Mouse (Mus musculus) limb, embryonic 11.5 days (tissue): ENCODE measurements around the gene 2900026A02Rik. TPM values are rescaled to one million over a fixed set of nuclear protein-coding genes. Genes with fewer than 3 reads are reported as not detected.

Experiments used
- ATAC-seq: fragments of 200-750 bp; cut with Nextera tagmentation; 2 replicates; pipeline ENCODE4 v1.8.0; 2017; ENCODE audit warnings: low read depth; ENCODE audit not compliant: insufficient number of reproducible peaks, low FRiP score, low TSS enrichment
- DNase-seq: peaks from one replicate; pipeline ENCODE4 v3.0.0-alpha.2; 2015; ENCODE audit warnings: low spot score
- H3K27ac ChIP-seq: fragments of 300-500 bp; sonication (generic); replicated peaks from 2 replicates; pipeline ENCODE4 v1.5.1; 2014; ENCODE audit warnings: low read depth, mild to moderate bottlenecking, low read length
- H3K27me3 ChIP-seq: fragments of 300-500 bp; sonication (generic); 2 replicates; pipeline ENCODE4 v1.6.1; 2014; ENCODE audit warnings: mild to moderate bottlenecking, low read length, mixed read lengths; ENCODE audit not compliant: control insufficient read depth, insufficient read depth
- H3K36me3 ChIP-seq: fragments of 300-500 bp; sonication (generic); 2 replicates; pipeline ENCODE4 v1.6.1; 2014; ENCODE audit warnings: mild to moderate bottlenecking, low read length, moderate library complexity, mixed read lengths; ENCODE audit not compliant: control insufficient read depth, insufficient read depth
- H3K4me1 ChIP-seq: fragments of 300-500 bp; sonication (generic); 2 replicates; pipeline ENCODE4 v1.6.1; 2014; ENCODE audit warnings: low read length, mixed read lengths; ENCODE audit not compliant: control insufficient read depth, insufficient read depth
- H3K4me2 ChIP-seq: fragments of 300-500 bp; sonication (generic); 2 replicates; pipeline ENCODE4 v1.6.1; 2014; ENCODE audit warnings: low read depth, mild to moderate bottlenecking, moderate library complexity; ENCODE audit not compliant: severe bottlenecking
- H3K4me3 ChIP-seq: fragments of 300-500 bp; sonication (generic); 2 replicates; pipeline ENCODE4 v1.5.1; 2014; ENCODE audit warnings: low read depth, low read length
- H3K9ac ChIP-seq: fragments of 300-500 bp; sonication (generic); 2 replicates; pipeline ENCODE4 v1.6.1; 2014; ENCODE audit warnings: mild to moderate bottlenecking, low read length
- H3K9me3 ChIP-seq: fragments of 300-500 bp; sonication (generic); 2 replicates; pipeline ENCODE4 v1.6.1; 2016; ENCODE audit warnings: low read length; ENCODE audit not compliant: control insufficient read depth
- WGBS: fragments of 180-500 bp; shearing (Covaris S2); extraction: QIAGEN DNeasy Blood & Tissue Kit; methylation state at CpG from one replicate; pipeline ENCODE4 v1.1.7; 2014; 5-methylcytosine and 5-hydroxymethylcytosine counted together
- polyA plus RNA-seq: library from polyadenylated mRNA; unstranded; fragments of >200 nt; fragmentation: Nextera tagmentation; extraction: Ambion mirVana; gene quantifications from 2 replicates; pipeline ENCODE4 v1.2.1, GENCODE M21; 2014

2900026A02Rik gene
- polyA plus RNA-seq, 1 experiment from 2014 or later, result 1.3 TPM

DNA sequence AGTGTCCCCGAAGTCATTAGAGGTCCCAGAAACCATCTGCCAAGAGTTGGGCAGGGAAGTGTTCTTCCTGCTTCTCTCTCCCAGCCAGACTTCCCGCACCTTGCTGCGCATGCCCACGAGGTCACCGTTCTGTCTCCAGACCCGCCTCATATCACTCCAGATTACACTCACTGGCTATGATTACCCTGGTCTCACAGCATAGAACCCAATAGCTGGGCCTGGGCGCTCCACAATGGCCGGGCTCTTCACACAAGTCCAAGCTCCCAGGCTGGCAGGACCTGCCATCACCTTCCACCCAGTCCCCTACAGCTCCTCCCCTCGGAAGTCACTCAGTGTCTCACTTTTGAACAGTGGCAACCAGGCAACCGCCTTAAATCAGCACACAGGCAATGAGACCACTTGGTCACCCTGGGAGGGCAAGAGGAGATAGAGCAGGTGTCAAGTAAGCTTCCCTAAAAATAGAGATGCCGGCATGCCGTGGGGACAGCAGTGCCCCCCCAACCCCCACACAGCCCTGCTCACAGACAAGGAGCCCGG, 84.0 kb downstream of the 2900026A02Rik start:
- 70% methylated on average over 13 of the region's 13 CpGs for WGBS
- Histone ChIP-seq H3K4me2 (no peak overlapping the region; the same call in 1 of the 2 replicates), H3K36me3 (no peaks in the 10 kb centered on the region), H3K4me1 (peaks cover 16% of the 10 kb centered on the region), H3K4me3 (no peak overlapping the region), H3K9me3 (no peaks in the 10 kb centered on the region; the same call in 1 of the 2 replicates), H3K27ac (no peak overlapping the region), H3K27me3 (peaks cover 22% of the 10 kb centered on the region), H3K9ac (no peak overlapping the region)
- ATAC-seq, result no peak
- DNase-seq, result no peak

DNA sequence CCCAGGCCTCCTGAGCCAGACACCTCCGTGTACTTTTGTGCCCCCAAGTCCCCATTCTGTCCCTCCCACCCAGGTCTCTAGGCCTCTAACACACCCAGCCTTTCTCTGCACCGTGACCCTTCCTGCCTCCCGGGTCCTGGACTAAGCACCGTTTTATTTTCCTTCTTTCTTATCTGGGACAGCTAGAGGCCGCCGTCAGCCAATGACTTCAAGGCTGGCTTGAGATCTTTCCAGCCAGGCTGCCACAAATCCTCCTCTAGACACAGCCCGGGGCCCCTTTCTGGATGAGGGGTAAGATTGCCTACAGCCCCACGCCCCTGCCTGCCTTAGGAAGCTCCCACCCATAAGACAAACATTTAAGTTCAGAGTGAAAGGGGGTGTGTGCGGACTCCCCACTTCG, 85.5 kb downstream of the 2900026A02Rik start:
- peaks cover 16% of the 10 kb centered on the region for H3K4me1 ChIP-seq
- no peak for ATAC-seq
- H3K9ac ChIP-seq, result no peak overlapping the region
- H3K27ac ChIP-seq, result no peak overlapping the region
- H3K36me3 ChIP-seq, result no peaks in the 10 kb centered on the region
- no peak overlapping the region for H3K4me3 ChIP-seq
- peaks cover 22% of the 10 kb centered on the region for H3K27me3 ChIP-seq
- no peak overlapping the region; the same call in 1 of the 2 replicates for H3K4me2 ChIP-seq
- H3K9me3 ChIP-seq, result no peaks in the 10 kb centered on the region; the same call in 1 of the 2 replicates
- 33% methylated on average over 10 of the region's 10 CpGs for whole genome bisulfite sequencing
- DNase-seq, result no peak

DNA sequence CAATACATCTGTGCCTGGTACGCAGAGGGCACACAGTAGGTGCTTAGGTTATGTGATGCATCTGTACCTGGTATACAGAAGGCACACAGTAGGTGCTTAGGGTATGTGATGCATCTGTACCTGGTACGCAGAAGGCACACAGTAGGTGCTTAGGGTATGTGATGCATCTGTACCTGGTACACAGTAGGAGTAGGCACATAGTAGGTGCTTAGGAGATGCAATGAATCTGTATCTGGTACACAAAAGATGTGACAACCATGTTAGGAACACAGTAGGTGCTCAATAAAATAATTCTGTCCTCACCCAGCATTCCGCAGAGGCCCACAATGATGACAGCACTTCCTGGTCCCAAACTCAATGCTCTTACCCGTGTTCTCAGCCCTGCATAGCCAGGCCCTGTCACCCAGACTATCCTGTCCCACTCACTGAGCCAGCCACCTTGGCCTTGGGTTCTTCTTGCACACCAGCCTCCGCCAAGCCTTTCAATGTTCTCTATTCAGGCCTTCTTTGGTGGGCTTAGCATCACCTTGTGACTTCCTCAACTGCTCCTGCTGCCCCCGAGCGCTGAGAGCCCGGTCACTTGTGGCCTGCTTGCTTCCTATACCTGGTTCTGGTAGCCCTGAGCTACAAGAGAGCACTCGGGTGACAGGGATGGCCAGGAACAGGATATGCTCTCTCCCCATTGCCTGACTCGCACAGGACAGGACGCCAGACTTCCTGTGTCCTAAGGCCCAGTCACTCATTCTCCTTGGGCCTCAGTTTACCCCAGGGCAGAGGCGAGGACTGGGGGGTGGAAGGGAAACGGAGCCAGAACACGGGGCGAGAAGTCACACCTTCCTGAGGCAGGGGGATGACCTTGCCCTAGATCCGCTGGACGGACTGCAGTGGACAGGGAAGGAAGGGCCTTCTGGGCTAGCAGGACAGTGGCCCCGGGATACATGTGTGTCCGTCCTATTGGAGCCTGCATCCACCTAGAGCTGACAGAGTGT, 87.0 kb downstream of the 2900026A02Rik start:
- ATAC-seq (no peak), DNase-seq (no peak)
- H3K4me2 ChIP-seq, result no peak overlapping the region
- peaks cover 22% of the 10 kb centered on the region for H3K27me3 ChIP-seq
- H3K36me3 ChIP-seq, result no peaks in the 10 kb centered on the region
- H3K27ac ChIP-seq, result no peak overlapping the region; the same call in 1 of the 2 replicates
- H3K9me3 ChIP-seq, result no peaks in the 10 kb centered on the region
- H3K4me3 ChIP-seq, result no peak overlapping the region
- H3K9ac ChIP-seq, result no peak overlapping the region
- WGBS, result 86% methylated on average over 19 of the region's 19 CpGs
- H3K4me1 ChIP-seq, result peaks cover 16% of the 10 kb centered on the region

DNA sequence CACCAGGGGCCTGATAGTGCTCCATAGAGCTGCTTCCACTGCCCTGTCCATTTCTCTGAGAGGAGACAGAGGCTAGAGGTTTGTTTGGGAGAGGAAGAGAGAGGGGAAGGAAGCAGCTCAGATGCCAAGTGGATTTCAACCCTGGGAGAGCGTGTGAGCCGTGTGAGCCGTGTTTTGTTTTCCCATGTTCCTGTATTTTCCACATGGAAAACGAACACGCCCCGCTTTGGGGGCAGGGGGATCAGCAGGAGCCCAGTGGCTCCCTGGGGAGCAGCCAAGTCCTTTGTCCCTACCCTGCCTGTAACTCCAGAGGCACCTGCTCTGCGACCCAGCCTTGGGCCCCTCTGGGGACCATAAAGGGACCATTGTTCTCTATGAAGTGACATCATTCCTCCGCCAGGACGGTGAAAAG, 88.0 kb downstream of the 2900026A02Rik start:
- ATAC-seq (no peak), DNase-seq (peak; percentile 43)
- Histone ChIP-seq H3K36me3 (no peaks in the 10 kb centered on the region), H3K4me2 (no peak overlapping the region), H3K9me3 (no peaks in the 10 kb centered on the region), H3K27ac (peak overlapping the region; percentile 53), H3K4me3 (no peak overlapping the region), H3K9ac (0 out of 2 replicates have a peak overlapping the region, but pooled peaks have one; percentile 22), H3K27me3 (peaks cover 18% of the 10 kb centered on the region), H3K4me1 (peaks cover 10% of the 10 kb centered on the region)
- 60% methylated on average over 9 of the region's 9 CpGs for WGBS

DNA sequence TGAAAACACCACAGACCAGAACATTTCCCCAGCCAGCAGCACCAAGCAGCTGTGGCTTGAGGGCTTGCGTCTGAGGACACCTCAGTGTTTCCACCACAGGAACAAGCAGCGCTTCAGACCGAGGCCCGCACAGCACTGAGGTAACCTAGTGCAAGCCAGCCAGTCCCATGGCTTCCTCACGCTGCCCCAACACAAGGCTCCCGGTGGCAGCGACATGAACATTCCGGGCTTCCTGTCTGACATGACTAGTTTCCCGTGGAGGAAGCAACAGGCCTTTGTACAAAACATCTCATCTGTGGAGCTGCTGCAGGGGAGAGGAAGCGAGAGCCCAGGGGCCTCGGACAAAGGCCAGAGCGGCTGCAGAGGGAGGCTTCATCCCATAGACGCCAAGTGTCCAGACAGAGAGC, 88.4 kb downstream of the 2900026A02Rik start:
- Histone ChIP-seq H3K27me3 (peaks cover 14% of the 10 kb centered on the region), H3K9ac (0 out of 2 replicates have a peak overlapping the region, but pooled peaks have one; percentile 22), H3K36me3 (no peaks in the 10 kb centered on the region), H3K4me1 (peaks cover 14% of the 10 kb centered on the region), H3K27ac (peak overlapping the region; percentile 53), H3K4me2 (no peak overlapping the region), H3K9me3 (no peaks in the 10 kb centered on the region), H3K4me3 (no peak overlapping the region)
- WGBS, result 73% methylated on average over 13 of the region's 13 CpGs
- DNase-seq (no peak), ATAC-seq (no peak)

DNA sequence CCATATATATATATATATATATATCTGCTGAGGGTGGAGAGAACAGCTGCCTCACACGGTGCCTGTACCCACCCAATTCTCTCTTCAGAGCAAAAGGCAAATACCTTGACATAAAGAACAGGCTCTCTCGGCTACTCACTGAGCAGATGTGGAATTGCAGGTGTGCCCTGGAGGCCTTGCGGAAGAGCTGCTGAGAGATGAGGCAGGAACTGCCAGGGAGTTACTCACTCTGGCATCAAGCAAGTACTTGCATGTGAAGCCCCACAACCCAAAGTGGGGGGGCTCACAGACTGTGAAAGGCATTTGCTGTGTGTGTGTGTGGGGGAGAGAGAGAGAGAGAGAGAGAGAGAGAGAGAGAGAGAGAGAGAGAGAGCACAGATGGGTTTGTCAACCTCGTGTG, 92.6 kb downstream of the 2900026A02Rik start:
- H3K4me3 ChIP-seq, result no peak overlapping the region
- no peak overlapping the region for H3K4me2 ChIP-seq
- peaks cover 18% of the 10 kb centered on the region for H3K4me1 ChIP-seq
- 57% methylated on average over 4 of the region's 4 CpGs for whole genome bisulfite sequencing
- no peaks in the 10 kb centered on the region for H3K9me3 ChIP-seq
- no peaks in the 10 kb centered on the region for H3K27me3 ChIP-seq
- no peak overlapping the region for H3K27ac ChIP-seq
- no peak for DNase-seq
- no peak for ATAC-seq
- H3K36me3 ChIP-seq, result no peaks in the 10 kb centered on the region
- no peak overlapping the region for H3K9ac ChIP-seq

DNA sequence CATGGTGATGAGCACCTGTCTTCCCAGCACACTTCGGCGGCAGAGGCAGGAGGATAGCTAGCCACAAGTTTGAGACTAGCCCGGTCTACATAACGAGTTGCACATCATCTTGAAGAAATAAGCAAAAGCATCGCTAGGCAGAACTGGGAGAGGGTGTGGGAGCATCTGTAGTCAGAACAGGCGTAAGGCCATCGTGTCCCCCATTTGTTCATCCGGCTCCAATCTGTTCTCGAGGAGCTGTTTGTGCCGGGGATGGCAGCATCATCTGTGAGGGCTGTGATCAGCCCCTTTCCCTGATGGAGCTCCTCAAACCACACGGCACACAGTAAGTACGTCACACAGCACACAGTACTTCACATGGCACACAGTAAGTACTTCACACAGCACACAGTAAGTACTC, 94.6 kb downstream of the 2900026A02Rik start:
- peaks cover 25% of the 10 kb centered on the region for H3K4me1 ChIP-seq
- no peaks in the 10 kb centered on the region for H3K27me3 ChIP-seq
- H3K36me3 ChIP-seq, result no peaks in the 10 kb centered on the region
- H3K9ac ChIP-seq, result no peak overlapping the region
- H3K4me2 ChIP-seq, result no peak overlapping the region
- no peak overlapping the region for H3K27ac ChIP-seq
- no peaks in the 10 kb centered on the region for H3K9me3 ChIP-seq
- DNase-seq (no peak), ATAC-seq (no peak)
- no peak overlapping the region for H3K4me3 ChIP-seq
- WGBS, result 93% methylated on average over 12 of the region's 12 CpGs

DNA sequence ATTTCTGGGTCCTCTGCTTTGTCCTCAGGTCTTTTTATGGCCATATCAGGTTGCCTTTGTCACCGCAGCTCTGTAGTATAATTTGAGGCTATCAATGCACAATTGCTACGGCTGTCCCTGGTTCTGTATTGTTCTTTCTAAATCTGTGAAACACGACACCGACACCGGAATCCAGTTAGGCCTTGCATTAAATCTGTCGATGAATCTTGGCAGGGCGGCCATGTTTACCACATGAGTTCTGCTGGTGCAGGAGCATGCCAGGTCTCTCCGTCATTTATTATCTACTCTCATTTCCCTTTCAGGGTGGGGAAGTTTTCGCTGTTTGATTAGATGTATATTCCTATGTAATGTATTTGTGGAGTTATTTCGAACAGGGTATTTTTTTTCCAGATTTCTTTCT, 97.3 kb downstream of the 2900026A02Rik start:
- WGBS, result 73% methylated on average over 10 of the region's 10 CpGs
- no peak for DNase-seq
- Histone ChIP-seq H3K9ac (no peak overlapping the region), H3K4me3 (no peak overlapping the region), H3K36me3 (no peaks in the 10 kb centered on the region), H3K27ac (no peak overlapping the region), H3K4me2 (no peak overlapping the region), H3K4me1 (peaks cover 47% of the 10 kb centered on the region), H3K27me3 (no peaks in the 10 kb centered on the region), H3K9me3 (no peaks in the 10 kb centered on the region)
- ATAC-seq, result no peak
